Mouse (Mus musculus) megakaryocyte, adult 5-6 weeks (primary cell): ENCODE results near the gene Fpr1. TPM values are rescaled to one million over a fixed set of nuclear protein-coding genes. Genes with fewer than 3 reads are reported as not detected.
"Not testable (repeated sequence)": the region's sequence is repeated elsewhere in the genome, so short reads cannot be mapped to it uniquely, and the experiment has no call there.

Source experiments
- ATAC-seq: 2 replicates; pipeline ENCODE4 v1.8.0; 2016; ENCODE audit warnings: mild to moderate bottlenecking, inconsistent platforms; ENCODE audit not compliant: poor library complexity, severe bottlenecking
- total RNA-seq, 2 experiments: library from RNA; stranded (forward) in 1 of 2; stranded (reverse) in 1 of 2; fragments of 153-499, 151-499 nt in 1 of 2; fragments of 221-1000, 200-1000 nt in 1 of 2; gene quantifications; 2 replicates each; pipeline versions ENCODE4 v1.2.3 to v1.2.4; 2015 to 2017

The Fpr1 gene
- total RNA-seq, 2 experiments from 2014 or later, result 53.9 to 65.4 TPM

GRCm38 (mm10) chr17:17855064-17855838 lies 28.5 kb downstream of the Fpr1 start, which contains the start of gene Has1:
Has1 (minus strand) TSS chr17:17855205.
- ATAC-seq, result no peak

- ATAC-seq, result no peak
These were observed 33.6 kb downstream of the Fpr1 start for GRCm38 (mm10) chr17:17849906-17850712.

GRCm38 (mm10) chr17:17848988-17849387 lies 34.8 kb downstream of the Fpr1 start:
- no peak for ATAC-seq

GRCm38 (mm10) chr17:17845187-17846027 lies 38.3 kb downstream of the Fpr1 start:
- peak; percentile 74 for ATAC-seq

GRCm38 (mm10) chr17:17844606-17845005 lies 39.1 kb downstream of the Fpr1 start:
- not testable (repeated sequence) for ATAC-seq

GRCm38 (mm10) chr17:17843534-17844261 lies 40.0 kb downstream of the Fpr1 start:
- ATAC-seq, result no peak

GRCm38 (mm10) chr17:17840796-17841195 lies 42.9 kb downstream of the Fpr1 start:
- ATAC-seq, result no peak

GRCm38 (mm10) chr17:17839276-17839675 lies 44.5 kb downstream of the Fpr1 start:
- ATAC-seq, result peak; percentile 20

GRCm38 (mm10) chr17:17837919-17838701 lies 45.6 kb downstream of the Fpr1 start:
- ATAC-seq, result peak; percentile 94

GRCm38 (mm10) chr17:17837426-17837825 lies 46.3 kb downstream of the Fpr1 start:
- no peak for ATAC-seq

GRCm38 (mm10) chr17:17836101-17836500 lies 47.6 kb downstream of the Fpr1 start:
- no peak for ATAC-seq

GRCm38 (mm10) chr17:17834896-17835295 lies 48.8 kb downstream of the Fpr1 start:
- no peak for ATAC-seq

- ATAC-seq, result no peak
These were observed 53.0 kb downstream of the Fpr1 start for GRCm38 (mm10) chr17:17830731-17831130.

- no peak for ATAC-seq
These were observed 53.8 kb downstream of the Fpr1 start for GRCm38 (mm10) chr17:17829816-17830535.

- no peak for ATAC-seq
These were observed 54.5 kb downstream of the Fpr1 start for GRCm38 (mm10) chr17:17829052-17829785.

- ATAC-seq, result no peak
These were observed 55.4 kb downstream of the Fpr1 start for GRCm38 (mm10) chr17:17828191-17828981.

GRCm38 (mm10) chr17:17827658-17828190 lies 56.0 kb downstream of the Fpr1 start:
- ATAC-seq, result peak; percentile 16; the same call in 1 of the 2 replicates
